Mouse (Mus musculus) testis, postnatal 14 days (tissue): ENCODE results near the gene Fzr1.

Experiments
- DNase-seq: peaks from one replicate; pipeline ENCODE4 v3.0.0; 2021; ENCODE audit warnings: low spot score

Gene Fzr1

DNA sequence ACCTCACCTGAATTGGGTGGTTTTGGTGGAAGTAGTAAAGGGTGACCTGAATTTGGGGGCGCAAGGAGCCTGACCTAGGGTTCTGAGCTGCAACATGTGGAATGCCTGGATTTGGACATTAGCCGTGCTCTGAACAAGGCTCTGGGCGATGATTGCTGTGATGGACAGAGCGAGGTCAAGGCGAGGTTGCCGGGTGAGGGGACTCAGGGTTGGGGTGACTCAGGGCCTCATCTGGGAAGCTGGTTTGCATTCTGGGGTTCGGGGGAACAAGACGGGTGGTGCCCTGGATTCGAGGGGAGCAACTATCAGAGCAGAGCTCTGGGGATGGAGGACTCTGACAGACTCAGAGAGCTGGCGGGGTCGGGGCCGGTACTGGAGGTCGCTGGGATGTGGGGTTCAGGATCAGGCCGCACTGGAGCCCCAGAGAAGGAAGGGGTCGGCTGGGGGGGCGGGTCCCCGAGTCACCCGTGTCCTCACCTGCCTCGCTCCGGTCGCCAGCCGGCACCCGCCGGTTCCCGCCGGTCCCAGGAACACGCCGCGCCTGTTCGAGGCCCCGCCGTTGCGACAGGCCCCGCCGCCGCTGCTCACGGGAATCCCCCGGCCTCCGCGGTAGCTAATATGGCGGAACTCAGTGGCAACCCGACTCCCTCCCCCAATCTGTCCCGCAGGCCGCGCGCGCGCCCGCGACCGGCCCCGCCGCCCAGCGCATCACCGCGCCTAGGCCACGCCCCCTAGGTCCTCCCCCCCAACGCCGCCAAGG is at the start of gene Fzr1:
Gene Fzr1, minus strand, starts transcription at position 724 of the 760 bp plus-strand sequence.
- no peak for DNase-seq

GRCm38 (mm10) chr10:81427804-81428506 is 49.6 kb upstream of the Fzr1 start:
- peak; percentile 12 for DNase-seq

DNA sequence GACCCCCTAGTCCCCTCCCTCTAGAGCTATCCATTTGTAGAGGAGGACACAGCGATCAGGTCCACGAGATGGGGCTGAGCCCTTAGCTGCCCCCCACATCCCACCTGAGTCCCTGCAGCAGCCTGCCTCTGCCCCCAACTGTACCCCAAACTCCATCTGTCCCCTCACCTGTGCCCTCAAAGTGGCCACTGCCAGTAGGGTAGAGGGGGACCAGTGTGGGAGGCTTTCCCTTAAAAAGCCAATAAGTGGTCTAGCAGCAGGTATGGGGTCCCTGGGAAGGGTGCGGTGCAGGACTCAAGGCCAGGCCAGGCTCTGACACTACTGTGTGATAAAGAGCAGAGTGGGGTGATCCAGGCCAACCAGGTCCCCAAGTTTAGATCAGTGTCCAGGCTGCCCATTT is 49.0 kb upstream of the Fzr1 start:
- peak; percentile 11 for DNase-seq

DNA sequence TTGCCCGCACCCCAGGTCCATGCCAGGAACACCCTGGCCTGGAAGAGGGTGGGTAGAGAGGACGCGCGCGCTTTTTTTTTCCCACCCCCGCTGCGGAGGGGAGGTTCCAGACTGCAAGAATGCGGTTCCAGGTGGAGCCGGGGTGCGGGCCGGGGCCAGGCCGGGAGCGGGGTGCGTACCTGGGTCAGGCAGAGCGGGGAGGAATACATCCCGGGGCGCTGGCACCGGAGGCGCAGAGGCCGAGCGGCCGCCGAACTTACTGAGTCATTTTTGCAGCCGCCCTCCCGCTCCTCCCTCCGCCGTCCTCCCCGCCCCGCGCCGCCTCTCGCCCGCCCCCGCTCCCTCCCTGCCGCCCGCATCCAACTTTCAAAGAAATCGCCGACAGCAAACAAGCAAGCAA is 48.6 kb upstream of the Fzr1 start:
- peak; percentile 58 for DNase-seq

- DNase-seq = peak; percentile 25
These were observed 47.9 kb upstream of the Fzr1 start for GRCm38 (mm10) chr10:81426081-81426671.

DNA sequence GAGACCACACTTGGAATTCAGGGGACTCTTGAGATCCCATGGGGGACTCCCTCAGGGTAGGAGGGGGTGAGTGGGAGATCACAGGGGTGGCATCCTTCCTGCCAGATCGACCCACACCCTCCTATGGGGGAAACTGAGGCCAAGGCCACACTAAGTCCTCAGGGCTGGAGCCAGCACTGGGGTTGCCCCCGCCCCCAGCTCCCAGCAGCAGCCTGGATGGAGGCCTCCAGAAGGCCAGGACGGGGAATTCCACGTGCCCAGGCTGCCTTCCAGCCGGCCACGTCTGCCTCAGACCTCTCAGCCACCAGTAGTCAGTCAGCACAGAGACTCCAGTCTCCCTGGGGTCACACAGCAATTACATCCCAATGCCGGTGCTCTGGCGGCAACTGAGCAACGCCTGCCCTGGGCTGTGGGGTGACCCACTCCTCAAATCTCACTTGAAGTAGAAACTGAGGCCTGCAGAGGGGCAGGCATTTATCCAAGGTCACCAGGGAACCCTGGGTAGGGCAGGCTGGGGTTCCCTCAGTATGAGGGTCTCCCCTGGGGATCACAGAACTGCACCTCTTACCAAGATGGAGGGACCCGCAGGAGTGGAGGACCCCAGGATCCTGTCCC is 47.0 kb upstream of the Fzr1 start:
- DNase-seq = peak; percentile 40

- DNase-seq = peak; percentile 27
These were observed 46.1 kb upstream of the Fzr1 start for GRCm38 (mm10) chr10:81424246-81425051.

DNA sequence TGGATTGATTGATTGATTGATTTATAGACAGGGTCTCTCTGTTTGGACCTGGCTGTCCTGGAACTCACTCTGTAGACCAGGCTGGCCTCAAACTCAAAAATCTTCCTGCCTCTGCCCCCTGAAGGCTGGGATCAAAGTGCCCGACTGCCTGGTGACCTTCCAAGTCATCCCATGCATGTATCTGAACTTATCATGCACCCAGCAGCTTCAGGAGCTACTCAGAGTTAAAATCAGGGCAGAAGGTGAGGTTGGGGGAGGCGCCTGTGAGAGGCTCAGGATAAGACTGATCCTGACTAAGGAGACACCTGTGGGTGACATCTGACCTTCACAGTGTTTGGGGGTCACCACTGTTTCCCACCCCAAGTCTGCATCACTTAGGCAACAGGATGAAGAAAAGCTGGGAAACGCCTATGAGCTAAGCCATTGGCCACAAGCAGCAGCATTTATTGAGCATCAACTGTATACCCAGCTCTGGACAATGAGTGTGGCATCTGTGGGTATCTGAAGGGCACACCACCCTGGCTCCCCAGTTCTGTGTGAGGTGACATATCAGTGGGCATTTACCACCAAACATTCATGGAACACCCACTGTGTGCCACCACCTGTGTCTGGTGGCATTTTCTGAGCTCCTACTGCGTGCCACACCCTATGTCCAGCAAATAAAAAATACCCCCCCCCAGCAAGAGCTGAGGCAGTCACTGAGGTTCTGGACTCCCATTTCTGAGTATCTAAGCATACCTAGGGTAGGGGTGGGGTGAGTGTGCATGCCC is 45.3 kb upstream of the Fzr1 start:
- DNase-seq = no peak

GRCm38 (mm10) chr10:81422661-81423217 is 44.4 kb upstream of the Fzr1 start:
- no peak for DNase-seq

DNA sequence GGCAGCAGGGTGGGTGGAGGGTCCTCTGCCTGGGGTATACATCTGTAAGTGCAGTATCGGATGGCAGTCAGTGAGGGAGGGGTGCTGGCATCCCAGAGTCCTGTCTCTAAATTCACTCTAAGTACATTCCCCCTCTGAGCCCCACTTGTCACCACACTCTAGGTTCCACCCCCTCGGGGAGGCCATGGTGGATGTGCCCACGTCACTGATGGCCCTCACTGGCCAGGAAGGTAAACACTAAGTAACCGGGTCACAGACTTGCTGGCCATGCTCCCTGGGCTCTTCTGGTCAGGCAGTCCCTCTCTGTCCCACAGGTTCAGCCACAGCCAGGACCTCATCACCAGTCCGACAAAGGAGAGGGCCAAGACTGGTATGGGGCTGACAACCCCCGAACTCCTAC is 43.9 kb upstream of the Fzr1 start:
- no peak for DNase-seq

DNA sequence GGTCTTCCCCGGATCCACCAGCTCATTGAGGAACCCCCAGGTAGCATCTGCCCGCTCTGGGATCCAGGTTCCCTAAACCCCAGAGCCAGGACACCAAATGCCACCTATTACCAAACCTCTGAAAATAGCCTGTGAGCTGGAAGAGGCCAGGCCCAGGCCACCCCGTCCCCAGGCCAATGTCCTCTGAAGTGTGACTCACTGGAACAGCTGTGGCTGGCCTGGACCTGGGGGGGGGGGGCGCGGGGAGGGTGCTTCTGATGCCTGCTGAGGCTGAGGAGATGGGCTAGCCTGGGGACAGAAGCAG is 43.4 kb upstream of the Fzr1 start:
- no peak for DNase-seq

DNA sequence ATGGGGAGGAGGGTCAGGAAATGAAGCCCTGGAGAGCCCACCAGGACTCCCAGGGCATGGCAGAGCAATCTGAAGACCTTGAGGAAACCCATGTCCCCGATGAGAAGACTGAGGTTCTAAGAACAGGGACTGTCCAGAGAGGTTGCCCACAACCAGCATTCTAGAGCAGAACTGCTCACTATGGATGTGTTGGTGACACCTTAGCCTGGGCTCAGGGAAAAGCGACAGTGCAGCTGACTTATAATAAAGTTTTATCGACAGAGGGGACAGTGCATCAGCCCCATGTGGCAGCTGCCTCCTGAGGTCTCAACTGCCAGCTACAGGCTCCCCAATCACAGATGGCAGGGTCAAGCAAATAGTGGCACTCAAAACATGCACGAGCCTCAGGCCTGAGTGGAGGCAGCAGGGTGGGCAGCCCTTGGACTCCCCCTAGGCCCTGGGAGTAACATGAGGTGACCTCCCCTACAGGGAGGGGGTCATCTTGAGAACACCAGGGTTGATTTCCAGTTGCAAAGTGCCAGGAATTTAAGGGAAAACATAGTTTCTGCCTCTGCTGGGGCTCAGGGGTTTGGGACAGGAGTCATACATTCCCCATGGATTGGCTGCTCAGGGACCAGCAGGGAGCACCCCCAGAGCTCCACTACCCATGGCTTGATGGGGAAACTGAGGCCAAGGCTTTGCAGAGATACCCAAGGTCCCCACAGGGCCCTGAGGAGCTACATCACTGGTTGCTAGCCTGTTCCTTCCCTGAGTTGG is 42.9 kb upstream of the Fzr1 start:
- DNase-seq = no peak

DNA sequence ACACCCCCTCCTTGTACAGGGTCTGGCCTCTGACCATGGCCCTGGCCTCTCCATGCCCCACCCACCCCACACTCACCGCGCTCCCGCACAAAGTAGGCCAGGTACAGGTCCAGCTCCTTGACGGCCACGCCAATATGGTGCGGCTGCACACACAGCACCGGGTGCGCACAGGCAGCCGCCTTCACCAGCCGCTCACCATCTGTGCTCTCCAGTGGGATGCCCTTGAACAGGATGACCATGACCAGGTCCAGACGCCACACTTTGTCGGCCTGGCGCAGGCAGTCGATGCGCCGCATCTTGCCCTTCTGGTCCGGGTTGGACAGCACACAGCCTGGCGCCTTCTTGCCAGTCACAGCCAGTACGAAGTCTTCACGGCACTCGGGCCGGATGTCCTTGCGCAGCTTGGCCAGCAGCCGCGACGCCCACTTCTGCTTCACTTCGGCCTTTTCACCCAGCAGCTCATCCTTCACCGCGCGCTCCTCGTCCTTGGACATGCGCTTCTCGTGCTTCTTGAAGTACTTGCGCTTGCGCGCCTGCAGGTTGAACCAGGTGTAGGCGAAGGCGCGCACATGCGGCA is 42.0 kb upstream of the Fzr1 start:
- peak; percentile 57 for DNase-seq

- DNase-seq = no peak
These were observed 41.0 kb upstream of the Fzr1 start for GRCm38 (mm10) chr10:81419111-81419928.

- no peak for DNase-seq
These were observed 40.1 kb upstream of the Fzr1 start for GRCm38 (mm10) chr10:81418216-81419070.

GRCm38 (mm10) chr10:81417227-81418215 is 39.2 kb upstream of the Fzr1 start:
- DNase-seq = no peak
